Mouse (Mus musculus): ENCODE measurements around the gene Tm7sf3. TPM values are rescaled to one million over a fixed set of nuclear protein-coding genes. Genes with fewer than 3 reads are reported as not detected.

The Tm7sf3 gene
- polyA plus RNA-seq, 1 experiment from 2014 or later = 28.8 TPM

GRCm38 (mm10) chr6:146640991-146641390 is 1.6 kb downstream of the Tm7sf3 start:
- no peak for DNase-seq
- Histone ChIP-seq H3K9me3 (ENCODE audit: low read depth, low read length) (no peaks in the 10 kb centered on the region), H3K4me2 (no peak overlapping the region), H3K4me1 (ENCODE audit: insufficient read depth) (no peaks in the 10 kb centered on the region), H3K4me3 (ENCODE audit: low read depth, low read length) (no peak overlapping the region), H3K9ac (no peak overlapping the region), H3K27ac (ENCODE audit: low read depth) (no peak overlapping the region), H3K27me3 (ENCODE audit: insufficient read depth, low read length) (no peaks in the 10 kb centered on the region), H3K36me3 (ENCODE audit: insufficient read depth) (no peaks in the 10 kb centered on the region)
- 76% methylated on average over 6 of the region's 6 CpGs for WGBS
- ATAC-seq (ENCODE audit: insufficient read depth) = no peak
- TF ChIP-seq CTCF (IDR thresholded peaks at IDR 0.05; ENCODE audit: low read depth) = no peak

DNA sequence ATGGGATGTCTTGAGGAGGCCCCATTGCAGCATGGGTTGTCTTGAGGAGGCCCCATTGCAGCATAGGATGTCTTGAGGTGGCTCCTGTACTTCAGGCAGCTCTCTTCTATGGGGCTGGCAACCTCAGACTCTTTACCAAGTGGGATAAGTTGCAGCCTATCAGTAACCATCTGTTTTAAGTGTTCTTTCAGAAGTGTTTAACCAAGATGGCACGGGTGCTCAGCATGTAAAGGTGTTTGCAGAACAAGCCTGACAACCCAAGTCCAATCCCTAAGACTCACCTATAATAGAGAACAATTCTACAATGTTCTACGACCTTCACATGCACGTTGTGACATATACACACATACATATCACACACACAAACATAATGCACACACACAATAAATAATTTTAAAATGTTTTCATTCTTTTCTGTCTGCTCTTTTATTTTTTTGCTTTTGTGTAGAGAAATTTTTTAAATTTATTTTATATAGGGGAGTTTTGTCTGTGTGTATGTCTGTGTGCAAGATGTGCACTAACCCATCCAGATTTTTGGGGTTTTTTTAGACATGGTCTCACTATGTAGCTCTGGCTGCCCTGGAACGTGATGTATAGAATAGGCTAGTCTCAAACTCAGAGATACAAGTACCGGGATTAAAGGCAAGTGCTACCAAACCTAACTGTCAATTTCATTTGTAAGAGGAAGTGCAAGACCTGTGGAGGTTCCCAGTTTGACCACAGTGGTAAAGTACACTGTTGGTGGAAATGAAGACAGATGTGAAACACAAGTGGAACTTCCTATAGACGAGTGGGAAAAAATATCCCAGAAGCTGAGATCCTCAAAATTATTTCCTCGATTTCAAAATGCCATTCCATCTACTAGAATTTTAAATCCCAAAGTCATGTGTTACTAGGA is 2.3 kb downstream of the Tm7sf3 start:
- H3K4me2 ChIP-seq = no peak overlapping the region
- DNase-seq = no peak
- WGBS = 78% methylated on average over 7 of the region's 7 CpGs
- no peaks in the 10 kb centered on the region for H3K36me3 ChIP-seq (ENCODE audit: insufficient read depth)
- no peaks in the 10 kb centered on the region for H3K4me1 ChIP-seq (ENCODE audit: insufficient read depth)
- no peaks in the 10 kb centered on the region for H3K9me3 ChIP-seq (ENCODE audit: low read depth, low read length)
- TF ChIP-seq CTCF (IDR thresholded peaks at IDR 0.05; ENCODE audit: low read depth) = no peak
- no peak for ATAC-seq (ENCODE audit: insufficient read depth)
- H3K4me3 ChIP-seq (ENCODE audit: low read depth, low read length) = no peak overlapping the region
- H3K9ac ChIP-seq = no peak overlapping the region
- H3K27me3 ChIP-seq (ENCODE audit: insufficient read depth, low read length) = no peaks in the 10 kb centered on the region
- no peak overlapping the region for H3K27ac ChIP-seq (ENCODE audit: low read depth)

GRCm38 (mm10) chr6:146636482-146636881 is 6.1 kb downstream of the Tm7sf3 start:
- H3K27ac ChIP-seq (ENCODE audit: low read depth) = no peak overlapping the region
- no peak overlapping the region for H3K4me3 ChIP-seq (ENCODE audit: low read depth, low read length)
- no peaks in the 10 kb centered on the region for H3K27me3 ChIP-seq (ENCODE audit: insufficient read depth, low read length)
- ATAC-seq (ENCODE audit: insufficient read depth) (no peak), DNase-seq (no peak)
- H3K9ac ChIP-seq = no peak overlapping the region
- no peaks in the 10 kb centered on the region for H3K9me3 ChIP-seq (ENCODE audit: low read depth, low read length)
- H3K36me3 ChIP-seq (ENCODE audit: insufficient read depth) = no peaks in the 10 kb centered on the region
- TF ChIP-seq CTCF (IDR thresholded peaks at IDR 0.05; ENCODE audit: low read depth) = no peak
- H3K4me2 ChIP-seq = no peak overlapping the region
- H3K4me1 ChIP-seq (ENCODE audit: insufficient read depth) = peaks cover 3% of the 10 kb centered on the region; the same call in 1 of the 2 replicates
- WGBS = 62% methylated on average over 5 of the region's 5 CpGs

DNA sequence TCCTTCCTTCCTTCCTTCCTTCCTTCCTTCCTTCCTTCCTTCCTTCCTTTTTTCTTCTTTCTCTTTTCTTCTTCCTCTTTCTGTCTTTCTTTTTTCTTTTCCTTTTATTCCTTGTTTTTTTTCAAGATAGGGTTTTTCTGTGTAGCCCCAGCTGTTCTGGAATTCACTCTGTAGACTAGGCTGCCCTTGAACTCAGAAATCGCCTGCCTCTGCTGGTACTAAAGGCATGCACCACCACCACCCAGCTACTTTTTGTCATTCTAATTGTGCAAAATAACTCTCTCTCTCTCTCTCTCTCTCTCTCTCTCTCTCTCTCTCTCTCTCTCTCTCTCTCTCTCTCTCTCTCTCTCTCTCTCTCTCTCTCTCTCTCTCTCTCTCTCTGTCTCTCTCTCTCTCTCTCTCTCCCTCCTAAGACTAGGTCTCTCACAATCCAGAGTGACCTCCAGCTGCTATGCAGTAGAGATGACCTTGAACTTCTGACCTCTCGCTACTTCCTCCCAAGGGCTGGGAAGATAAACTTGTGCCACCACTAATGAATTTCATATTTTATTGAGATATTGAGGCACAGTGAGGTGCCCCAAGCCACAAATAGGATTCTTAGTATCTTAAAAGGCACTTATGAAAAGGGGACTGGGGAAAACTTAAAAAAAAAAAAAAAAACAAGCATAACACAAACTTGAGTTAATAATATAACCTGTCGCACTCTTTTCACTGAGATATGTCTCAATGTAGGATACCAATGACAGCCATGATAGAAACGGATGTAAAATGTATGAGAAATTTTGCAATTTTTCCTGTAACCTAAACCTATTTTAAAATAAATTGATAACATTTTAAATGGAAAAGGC is 7.6 kb downstream of the Tm7sf3 start:
- Histone ChIP-seq H3K4me3 (ENCODE audit: low read depth, low read length) (no peak overlapping the region), H3K9me3 (ENCODE audit: low read depth, low read length) (no peaks in the 10 kb centered on the region), H3K27me3 (ENCODE audit: insufficient read depth, low read length) (no peaks in the 10 kb centered on the region), H3K36me3 (ENCODE audit: insufficient read depth) (no peaks in the 10 kb centered on the region), H3K4me1 (ENCODE audit: insufficient read depth) (peaks cover 3% of the 10 kb centered on the region; the same call in 1 of the 2 replicates), H3K4me2 (peak overlapping the region; percentile 79), H3K9ac (no peak overlapping the region), H3K27ac (ENCODE audit: low read depth) (no peak overlapping the region)
- no peak for TF ChIP-seq CTCF (IDR thresholded peaks at IDR 0.05; ENCODE audit: low read depth)
- DNase-seq = peak; percentile 33
- ATAC-seq (ENCODE audit: insufficient read depth) = no peak
- 58% methylated on average over 4 of the region's 4 CpGs for WGBS

DNA sequence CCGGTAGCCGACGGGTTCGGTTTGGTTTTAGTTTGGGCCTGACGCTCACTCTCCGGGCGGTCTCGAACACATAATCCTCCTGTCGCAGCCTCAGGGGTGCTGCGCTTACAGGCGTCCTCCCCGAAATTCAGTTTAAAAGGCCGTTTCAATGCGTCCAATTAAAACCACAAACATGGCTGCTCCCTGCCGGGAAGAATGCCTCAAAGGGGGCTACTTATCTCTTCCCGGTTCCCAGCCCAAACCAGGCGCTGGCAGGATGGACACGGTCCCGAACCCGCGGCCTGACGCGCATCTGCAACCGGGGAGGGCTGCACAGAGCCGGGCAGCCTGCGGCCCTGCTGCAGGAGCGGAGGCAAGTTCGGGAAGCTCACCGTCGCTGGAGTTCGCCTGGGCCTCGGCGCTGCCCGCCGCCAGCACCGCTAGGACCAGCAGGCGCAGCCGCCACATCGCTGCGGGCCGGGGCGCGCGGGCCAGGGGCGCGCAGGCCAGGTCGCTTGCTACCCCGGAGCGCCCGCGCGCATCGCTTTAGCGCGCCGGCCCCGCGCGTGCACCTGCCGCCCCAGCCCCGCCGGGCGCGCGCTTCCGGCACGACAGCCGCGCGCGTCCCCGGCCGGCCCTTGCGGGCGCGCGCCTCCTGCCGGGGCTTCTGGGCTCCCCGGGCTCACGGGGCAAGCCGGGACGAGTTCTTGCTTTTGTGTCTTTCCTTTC is 8.5 kb downstream of the Tm7sf3 start:
- peak overlapping the region; percentile 87 for H3K27ac ChIP-seq (ENCODE audit: low read depth)
- no peaks in the 10 kb centered on the region for H3K36me3 ChIP-seq (ENCODE audit: insufficient read depth)
- DNase-seq = peak; percentile 95
- peak; percentile 94 for ATAC-seq (ENCODE audit: insufficient read depth)
- H3K27me3 ChIP-seq (ENCODE audit: insufficient read depth, low read length) = no peaks in the 10 kb centered on the region
- H3K9me3 ChIP-seq (ENCODE audit: low read depth, low read length) = no peaks in the 10 kb centered on the region
- peak overlapping the region; percentile 69 for H3K4me3 ChIP-seq (ENCODE audit: low read depth, low read length)
- H3K4me1 ChIP-seq (ENCODE audit: insufficient read depth) = peaks cover 3% of the 10 kb centered on the region; the same call in 1 of the 2 replicates
- peak overlapping the region; percentile 79 for H3K4me2 ChIP-seq
- peak overlapping the region; percentile 76 for H3K9ac ChIP-seq
- WGBS = under 1% methylated on average over 82 of the region's 82 CpGs
- no peak for TF ChIP-seq CTCF (IDR thresholded peaks at IDR 0.05; ENCODE audit: low read depth)

DNA sequence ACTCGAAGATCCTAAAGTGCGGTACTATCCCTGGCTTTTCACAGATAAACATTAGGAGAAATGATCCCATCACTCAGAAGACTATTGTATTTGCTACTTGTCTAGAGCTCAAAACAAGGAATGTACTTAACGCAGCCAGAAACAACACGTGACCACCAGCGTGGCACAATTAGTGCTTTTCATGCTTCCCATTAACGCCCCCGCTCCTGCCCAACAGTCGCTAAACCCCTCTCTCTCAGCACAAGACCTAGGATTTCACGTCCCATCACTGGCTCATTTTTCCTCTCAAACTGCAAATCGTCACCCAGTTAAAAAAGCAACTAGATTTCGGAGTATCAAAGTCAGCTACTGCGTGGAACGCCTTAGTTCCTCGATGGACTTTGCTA is 9.0 kb downstream of the Tm7sf3 start:
- H3K27ac ChIP-seq (ENCODE audit: low read depth) = peak overlapping the region; percentile 87
- WGBS = 11% methylated on average over 14 of the region's 14 CpGs
- DNase-seq (peak; percentile 52), ATAC-seq (ENCODE audit: insufficient read depth) (no peak)
- H3K27me3 ChIP-seq (ENCODE audit: insufficient read depth, low read length) = no peaks in the 10 kb centered on the region
- peak overlapping the region; percentile 79 for H3K4me2 ChIP-seq
- H3K9ac ChIP-seq = peak overlapping the region; percentile 76
- no peaks in the 10 kb centered on the region for H3K36me3 ChIP-seq (ENCODE audit: insufficient read depth)
- peaks cover 3% of the 10 kb centered on the region; the same call in 1 of the 2 replicates for H3K4me1 ChIP-seq (ENCODE audit: insufficient read depth)
- TF ChIP-seq CTCF (IDR thresholded peaks at IDR 0.05; ENCODE audit: low read depth) = no peak
- peak overlapping the region; percentile 69 for H3K4me3 ChIP-seq (ENCODE audit: low read depth, low read length)
- H3K9me3 ChIP-seq (ENCODE audit: low read depth, low read length) = no peaks in the 10 kb centered on the region

Measured in lung, embryonic 14.5 days (tissue).